Mouse (Mus musculus) brain, embryonic 14.5 days (tissue): ENCODE measurements around the gene Zfp64.

ENCODE experiments used
- CTCF ChIP-seq: fragments of 200-500 bp; IDR thresholded peaks from 2 replicates; pipeline ENCODE4 v1.5.1; 2012; ENCODE audit warnings: inconsistent platforms, mild to moderate bottlenecking, moderate library complexity, borderline replicate concordance; ENCODE audit not compliant: insufficient read depth, insufficient read length; ENCODE audit errors: extremely low read depth
- POLR2A ChIP-seq: fragments of 200-500 bp; IDR thresholded peaks from 2 replicates; pipeline ENCODE4 v1.6.1; 2012; ENCODE audit warnings: mild to moderate bottlenecking, inconsistent platforms, borderline replicate concordance; ENCODE audit not compliant: poor library complexity, insufficient read depth, insufficient read length, severe bottlenecking; ENCODE audit errors: extremely low read depth

GRCm38 (mm10) chr2:168878158-168878557 lies 77.2 kb downstream of the Zfp64 start:
- TF ChIP-seq CTCF (peak; percentile 34; the same call in 1 of the 2 replicates), POLR2A (no peak)
